Mouse (Mus musculus) limb, embryonic 11.5 days (tissue): Measurements from ENCODE around the gene Minos1. TPM values are rescaled to one million over a fixed set of nuclear protein-coding genes. Genes with fewer than 3 reads are reported as not detected.
A peak's percentile ranks its signal among the peaks of the same experiment; 100 is the strongest.

Source experiments
- ATAC-seq: fragments of 200-750 bp; cut with Nextera tagmentation; 2 replicates; pipeline ENCODE4 v1.8.0; 2017; ENCODE audit warnings: low read depth; ENCODE audit not compliant: insufficient number of reproducible peaks, low FRiP score, low TSS enrichment
- DNase-seq: peaks from one replicate; pipeline ENCODE4 v3.0.0-alpha.2; 2015; ENCODE audit warnings: low spot score
- H3K27ac ChIP-seq: fragments of 300-500 bp; sonication (generic); replicated peaks from 2 replicates; pipeline ENCODE4 v1.5.1; 2014; ENCODE audit warnings: low read depth, mild to moderate bottlenecking, low read length
- H3K27me3 ChIP-seq: fragments of 300-500 bp; sonication (generic); 2 replicates; pipeline ENCODE4 v1.6.1; 2014; ENCODE audit warnings: mild to moderate bottlenecking, low read length, mixed read lengths; ENCODE audit not compliant: control insufficient read depth, insufficient read depth
- H3K36me3 ChIP-seq: fragments of 300-500 bp; sonication (generic); 2 replicates; pipeline ENCODE4 v1.6.1; 2014; ENCODE audit warnings: mild to moderate bottlenecking, low read length, moderate library complexity, mixed read lengths; ENCODE audit not compliant: control insufficient read depth, insufficient read depth
- H3K4me1 ChIP-seq: fragments of 300-500 bp; sonication (generic); 2 replicates; pipeline ENCODE4 v1.6.1; 2014; ENCODE audit warnings: low read length, mixed read lengths; ENCODE audit not compliant: control insufficient read depth, insufficient read depth
- H3K4me2 ChIP-seq: fragments of 300-500 bp; sonication (generic); 2 replicates; pipeline ENCODE4 v1.6.1; 2014; ENCODE audit warnings: low read depth, mild to moderate bottlenecking, moderate library complexity; ENCODE audit not compliant: severe bottlenecking
- H3K4me3 ChIP-seq: fragments of 300-500 bp; sonication (generic); 2 replicates; pipeline ENCODE4 v1.5.1; 2014; ENCODE audit warnings: low read depth, low read length
- H3K9ac ChIP-seq: fragments of 300-500 bp; sonication (generic); 2 replicates; pipeline ENCODE4 v1.6.1; 2014; ENCODE audit warnings: mild to moderate bottlenecking, low read length
- H3K9me3 ChIP-seq: fragments of 300-500 bp; sonication (generic); 2 replicates; pipeline ENCODE4 v1.6.1; 2016; ENCODE audit warnings: low read length; ENCODE audit not compliant: control insufficient read depth
- WGBS: fragments of 180-500 bp; shearing (Covaris S2); extraction: QIAGEN DNeasy Blood & Tissue Kit; methylation state at CpG from one replicate; pipeline ENCODE4 v1.1.7; 2014; 5-methylcytosine and 5-hydroxymethylcytosine counted together
- polyA plus RNA-seq: library from polyadenylated mRNA; unstranded; fragments of >200 nt; fragmentation: Nextera tagmentation; extraction: Ambion mirVana; gene quantifications from 2 replicates; pipeline ENCODE4 v1.2.1, GENCODE M21; 2014

The Minos1 gene
- polyA plus RNA-seq, 1 experiment from 2014 or later = 456 TPM

GRCm38 (mm10) chr4:139136011-139136410, 5.1 kb upstream of the Minos1 start:
- DNase-seq (no peak), ATAC-seq (no peak)
- Histone ChIP-seq H3K9me3 (no peaks in the 10 kb centered on the region), H3K4me3 (no peak overlapping the region), H3K4me2 (no peak overlapping the region), H3K4me1 (no peaks in the 10 kb centered on the region), H3K27ac (no peak overlapping the region), H3K36me3 (no peaks in the 10 kb centered on the region), H3K9ac (no peak overlapping the region), H3K27me3 (no peaks in the 10 kb centered on the region)
- 84% methylated on average over 2 of the region's 2 CpGs for WGBS

- Histone ChIP-seq H3K27me3 (no peaks in the 10 kb centered on the region), H3K9ac (no peak overlapping the region), H3K4me3 (no peak overlapping the region), H3K4me2 (no peak overlapping the region), H3K36me3 (no peaks in the 10 kb centered on the region), H3K27ac (no peak overlapping the region), H3K9me3 (no peaks in the 10 kb centered on the region), H3K4me1 (peaks cover 7% of the 10 kb centered on the region)
- whole genome bisulfite sequencing = 84% methylated on average over 5 of the region's 5 CpGs
- ATAC-seq (no peak), DNase-seq (no peak)
Observed at GRCm38 (mm10) chr4:139133109-139133508, 2.2 kb upstream of the Minos1 start.

DNA sequence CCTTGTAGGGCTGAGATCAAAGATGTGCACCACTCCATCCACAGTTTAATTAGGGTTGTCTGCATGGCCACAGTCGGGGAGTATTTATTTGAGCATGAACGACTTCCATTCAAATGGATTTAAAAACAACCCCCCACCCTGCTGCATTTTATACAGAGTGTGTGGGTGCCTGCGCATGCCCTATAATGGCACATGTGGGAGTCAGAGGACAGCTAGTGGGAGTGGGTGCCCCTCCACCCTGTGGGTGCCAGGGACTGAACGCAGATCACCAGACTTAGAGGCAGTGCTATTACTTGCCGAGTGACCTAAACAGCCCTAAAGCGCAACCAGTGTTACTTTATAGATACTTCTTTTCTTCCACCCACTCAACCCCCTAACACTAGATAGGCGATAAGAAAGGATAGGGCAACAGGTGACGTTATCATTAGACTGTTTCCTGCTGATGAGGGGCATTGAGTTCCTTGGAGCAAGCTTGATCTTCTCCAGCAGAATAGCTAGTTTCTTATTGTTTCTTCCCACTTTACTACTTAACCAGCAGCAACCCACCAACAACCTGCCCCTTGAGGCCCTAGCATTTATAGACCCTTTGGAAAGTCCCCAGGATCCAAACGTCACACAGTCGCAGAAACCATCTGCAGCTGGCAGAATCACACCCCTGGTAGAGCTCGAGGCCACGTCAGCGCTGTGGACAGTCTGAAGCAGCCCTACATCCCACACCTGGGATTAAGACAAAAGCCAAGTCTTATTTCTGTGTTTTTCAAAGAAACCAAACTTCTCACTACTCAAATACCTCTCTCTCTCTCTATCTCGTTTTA, 1.2 kb upstream of the Minos1 start:
- no peaks in the 10 kb centered on the region for H3K36me3 ChIP-seq
- no peak overlapping the region; the same call in 1 of the 2 replicates for H3K4me3 ChIP-seq
- WGBS = 83% methylated on average over 14 of the region's 14 CpGs
- peaks cover 7% of the 10 kb centered on the region for H3K4me1 ChIP-seq
- no peak overlapping the region for H3K27ac ChIP-seq
- H3K27me3 ChIP-seq = no peaks in the 10 kb centered on the region
- no peak overlapping the region for H3K9ac ChIP-seq
- H3K9me3 ChIP-seq = no peaks in the 10 kb centered on the region; the same call in 1 of the 2 replicates
- H3K4me2 ChIP-seq = no peak overlapping the region
- DNase-seq (no peak), ATAC-seq (no peak)

GRCm38 (mm10) chr4:139129806-139130700, 860 bp downstream of the Minos1 start:
- H3K9me3 ChIP-seq = peaks cover 3% of the 10 kb centered on the region; the same call in 1 of the 2 replicates
- peak; percentile 57 for DNase-seq

DNA sequence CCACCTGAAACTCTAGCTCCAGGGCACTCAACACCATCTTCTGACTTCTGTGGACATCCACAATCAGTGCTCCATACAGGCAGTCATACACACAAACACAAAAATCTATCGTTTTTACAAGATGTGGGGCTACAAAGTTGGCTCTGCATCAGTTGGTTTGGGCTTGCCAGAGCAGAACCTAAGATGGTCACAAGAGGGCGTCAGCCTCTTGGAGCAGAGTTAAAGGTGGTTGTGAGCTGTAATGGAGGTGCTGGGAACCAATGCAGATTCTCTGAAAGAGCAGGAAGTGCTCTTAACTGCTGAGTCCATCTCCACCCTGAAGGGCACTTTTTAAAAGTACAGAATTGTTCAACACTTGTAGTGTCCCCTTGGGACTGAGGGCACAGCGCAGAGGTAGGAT, 4.4 kb downstream of the Minos1 start:
- Histone ChIP-seq H3K36me3 (no peaks in the 10 kb centered on the region), H3K27me3 (no peaks in the 10 kb centered on the region), H3K4me2 (no peak overlapping the region), H3K9me3 (peaks cover 3% of the 10 kb centered on the region; the same call in 1 of the 2 replicates), H3K27ac (no peak overlapping the region), H3K4me3 (no peak overlapping the region), H3K4me1 (peaks cover 7% of the 10 kb centered on the region), H3K9ac (no peak overlapping the region)
- DNase-seq = no peak
- no peak for ATAC-seq
- WGBS = 87% methylated on average over 3 of the region's 3 CpGs

More at GRCm38 (mm10) chr4:139129806-139130700, 860 bp downstream of the Minos1 start:
- 3% methylated on average over 52 of the region's 57 CpGs for WGBS
- Histone ChIP-seq H3K4me1 (peaks cover 7% of the 10 kb centered on the region), H3K9ac (peak overlapping the region; percentile 84), H3K36me3 (no peaks in the 10 kb centered on the region), H3K27me3 (no peaks in the 10 kb centered on the region), H3K27ac (peak overlapping the region; percentile 16), H3K4me2 (peak overlapping the region; percentile 84), H3K4me3 (peak overlapping the region; percentile 90)
- ATAC-seq = no peak

GRCm38 (mm10) chr4:139124940-139125339, 6.0 kb downstream of the Minos1 start:
- Histone ChIP-seq H3K4me1 (peaks cover 5% of the 10 kb centered on the region), H3K9me3 (peaks cover 3% of the 10 kb centered on the region; the same call in 1 of the 2 replicates), H3K4me2 (no peak overlapping the region), H3K27me3 (no peaks in the 10 kb centered on the region), H3K9ac (no peak overlapping the region), H3K27ac (no peak overlapping the region), H3K4me3 (no peak overlapping the region), H3K36me3 (no peaks in the 10 kb centered on the region)
- ATAC-seq (no peak), DNase-seq (no peak)
- whole genome bisulfite sequencing = 86% methylated on average over 6 of the region's 6 CpGs

- no peak for ATAC-seq
- no peak overlapping the region for H3K27ac ChIP-seq
- no peaks in the 10 kb centered on the region for H3K4me1 ChIP-seq
- no peaks in the 10 kb centered on the region for H3K27me3 ChIP-seq
- H3K4me3 ChIP-seq = no peak overlapping the region
- no peaks in the 10 kb centered on the region for H3K36me3 ChIP-seq
- 91% methylated on average over 4 of the region's 4 CpGs for WGBS
- no peak overlapping the region for H3K9ac ChIP-seq
- H3K4me2 ChIP-seq = no peak overlapping the region
- peaks cover 3% of the 10 kb centered on the region; the same call in 1 of the 2 replicates for H3K9me3 ChIP-seq
- DNase-seq = no peak
Observed at GRCm38 (mm10) chr4:139122557-139122956, 8.4 kb downstream of the Minos1 start.

DNA sequence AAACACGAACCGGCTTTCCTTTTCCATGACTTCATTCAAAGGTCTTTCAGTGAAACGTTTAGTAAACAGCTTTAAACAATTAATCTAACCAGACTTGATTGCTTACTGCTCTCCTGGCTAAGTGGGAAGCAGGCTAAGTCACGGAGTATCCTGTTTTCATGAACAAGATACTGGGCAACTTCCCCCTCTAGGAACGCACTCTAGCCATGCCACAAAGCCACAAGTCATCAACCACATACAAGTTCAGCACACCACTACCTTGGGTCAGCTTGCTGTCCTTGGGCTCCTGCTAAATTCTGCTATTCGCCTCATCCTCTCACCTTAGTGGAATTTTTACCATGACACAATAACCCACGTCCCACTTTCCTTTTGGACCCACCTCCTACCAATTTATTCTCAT, 9.9 kb downstream of the Minos1 start:
- H3K4me2 ChIP-seq = no peak overlapping the region
- H3K4me1 ChIP-seq = no peaks in the 10 kb centered on the region
- 60% methylated on average over 7 of the region's 7 CpGs for WGBS
- no peak overlapping the region for H3K27ac ChIP-seq
- H3K9ac ChIP-seq = no peak overlapping the region
- no peak overlapping the region for H3K4me3 ChIP-seq
- H3K27me3 ChIP-seq = no peaks in the 10 kb centered on the region
- DNase-seq (no peak), ATAC-seq (no peak)
- no peaks in the 10 kb centered on the region for H3K36me3 ChIP-seq
- no peaks in the 10 kb centered on the region for H3K9me3 ChIP-seq
